Mouse (Mus musculus): ENCODE data around the gene Morc2b. TPM values are rescaled to one million over a fixed set of nuclear protein-coding genes. Genes with fewer than 3 reads are reported as not detected.

Gene Morc2b
- polyA plus RNA-seq, 1 experiment from 2014 or later = not detected

Other genes with a start within 250 kb of the Morc2b start
- 5.3 and 6.2 TPM in 2 replicates for gene Zfp870, start 248.0 kb downstream of the Morc2b start, polyA plus RNA-seq (2016; fragmentation: Nextera tagmentation; extraction: Ambion mirVana)
- gene Cyp4f14, start 222.3 kb downstream of the Morc2b start, polyA plus RNA-seq (2016; fragmentation: Nextera tagmentation; extraction: Ambion mirVana) = not detected in 2 replicates
- 9.7 and 10.9 TPM in 2 replicates for gene Cyp4f13, start 192.3 kb downstream of the Morc2b start, polyA plus RNA-seq (2016; fragmentation: Nextera tagmentation; extraction: Ambion mirVana)
- 5.7 and 6.2 TPM in 2 replicates for gene Zfp472, start 173.9 kb downstream of the Morc2b start, polyA plus RNA-seq (2016; fragmentation: Nextera tagmentation; extraction: Ambion mirVana)
- gene Zfp952, start 146.6 kb downstream of the Morc2b start, polyA plus RNA-seq (2016; fragmentation: Nextera tagmentation; extraction: Ambion mirVana) = 6.7 and 8.0 TPM in 2 replicates
- 6.5 and 6.7 TPM in 2 replicates for gene Zfp763, start 106.3 kb downstream of the Morc2b start, polyA plus RNA-seq (2016; fragmentation: Nextera tagmentation; extraction: Ambion mirVana)
- gene 4921501E09Rik, start 71.6 kb downstream of the Morc2b start, polyA plus RNA-seq (2016; fragmentation: Nextera tagmentation; extraction: Ambion mirVana) = not detected in 2 replicates
- gene Zfp563, start 50.4 kb downstream of the Morc2b start, polyA plus RNA-seq (2016; fragmentation: Nextera tagmentation; extraction: Ambion mirVana) = 4.4 and 4.7 TPM in 2 replicates
- gene Olfr55, start 28.8 kb upstream of the Morc2b start, polyA plus RNA-seq (2016; fragmentation: Nextera tagmentation; extraction: Ambion mirVana) = not detected in 2 replicates
- not detected in 2 replicates for gene Olfr239, start 51.6 kb upstream of the Morc2b start, polyA plus RNA-seq (2016; fragmentation: Nextera tagmentation; extraction: Ambion mirVana)
- gene Olfr1564, start 82.0 kb upstream of the Morc2b start, polyA plus RNA-seq (2016; fragmentation: Nextera tagmentation; extraction: Ambion mirVana) = 0.05 TPM in 1 of 2 replicates, not detected in the other
- 13.0 and 15.3 TPM in 2 replicates for gene Zfp955a, start 115.5 kb upstream of the Morc2b start, polyA plus RNA-seq (2016; fragmentation: Nextera tagmentation; extraction: Ambion mirVana)
- not detected in 2 replicates for gene Olfr63, start 125.0 kb upstream of the Morc2b start, polyA plus RNA-seq (2016; fragmentation: Nextera tagmentation; extraction: Ambion mirVana)
- 8.8 and 9.2 TPM in 2 replicates for gene Zfp955b, start 149.9 kb upstream of the Morc2b start, polyA plus RNA-seq (2016; fragmentation: Nextera tagmentation; extraction: Ambion mirVana)
- gene Zfp81, start 219.2 kb upstream of the Morc2b start, polyA plus RNA-seq (2016; fragmentation: Nextera tagmentation; extraction: Ambion mirVana) = 6.5 and 6.6 TPM in 2 replicates

Data from heart, embryonic 12.5 days (tissue).